Mouse (Mus musculus): ENCODE data around the gene Padi4. TPM values are rescaled to one million over a fixed set of nuclear protein-coding genes. Genes with fewer than 3 reads are reported as not detected.

Padi4 gene
- polyA plus RNA-seq (2017; shearing (Covaris generic)) = 1.5 TPM

GRCm38 (mm10) chr4:140774025-140774800 lies at the start of gene Padi4:
TSS of gene Padi4 (minus strand) at chr4:140774236.

GRCm38 (mm10) chr4:140810458-140811260 lies 36.6 kb upstream of the Padi4 start, which contains the start of gene Padi3:
TSS of gene Padi3 (minus strand) at chr4:140810648.

GRCm38 (mm10) chr4:140742543-140742942 lies 31.5 kb downstream of the Padi4 start, which contains the start of gene Padi6:
TSS of gene Padi6 (minus strand) at chr4:140742643.

GRCm38 (mm10) chr4:140700269-140701018 lies 73.6 kb downstream of the Padi4 start, which contains the start of gene Rcc2:
TSS of gene Rcc2 (plus strand) at chr4:140700541.

Other genes with a start within 250 kb of the Padi4 start
- gene Arhgef10l, start 108.2 kb downstream of the Padi4 start, polyA plus RNA-seq (2017; shearing (Covaris generic)) = not detected
- gene Rcc2, start 73.7 kb downstream of the Padi4 start, polyA plus RNA-seq (2017; shearing (Covaris generic)) = 96.7 TPM
- gene Padi6, start 31.6 kb downstream of the Padi4 start, polyA plus RNA-seq (2017; shearing (Covaris generic)) = not detected
- not detected for gene Padi3, start 36.4 kb upstream of the Padi4 start, polyA plus RNA-seq (2017; shearing (Covaris generic))
- gene Padi1, start 71.5 kb upstream of the Padi4 start, polyA plus RNA-seq (2017; shearing (Covaris generic)) = not detected
- gene Padi2, start 132.1 kb upstream of the Padi4 start, polyA plus RNA-seq (2017; shearing (Covaris generic)) = 10.3 TPM
- 155 TPM for gene Sdhb, start 187.0 kb upstream of the Padi4 start, polyA plus RNA-seq (2017; shearing (Covaris generic))
- gene Atp13a2, start 212.6 kb upstream of the Padi4 start, polyA plus RNA-seq (2017; shearing (Covaris generic)) = 25.6 TPM
- not detected for gene Mfap2, start 236.2 kb upstream of the Padi4 start, polyA plus RNA-seq (2017; shearing (Covaris generic))

Data from effector memory CD4-positive, alpha-beta T cell, adult 5 months (primary cell).